Mouse (Mus musculus) C2C12 (cell line): ENCODE data around the gene Stat6.

Source experiments
- CEBPB ChIP-seq: IDR thresholded peaks from one replicate; pipeline ENCODE4 v1.6.1; 2011; ENCODE audit warnings: low read depth, mild to moderate bottlenecking, control low read depth, moderate library complexity
- CTCF ChIP-seq: IDR thresholded peaks from one replicate; pipeline ENCODE4 v1.5.1; 2011; ENCODE audit not compliant: control insufficient read depth, insufficient read depth, insufficient read length
- FOSL1 ChIP-seq: IDR thresholded peaks from one replicate; pipeline ENCODE4 v1.8.0; 2011; ENCODE audit warnings: mild to moderate bottlenecking, low read length; ENCODE audit not compliant: poor library complexity, insufficient read depth, severe bottlenecking
- MAX ChIP-seq: IDR thresholded peaks from one replicate; pipeline ENCODE4 v1.6.1; 2011; ENCODE audit warnings: mild to moderate bottlenecking, control low read depth
- MYOD1 ChIP-seq: IDR thresholded peaks from one replicate; pipeline ENCODE4 v1.6.1; 2011; ENCODE audit warnings: low read depth; ENCODE audit not compliant: control insufficient read depth, insufficient read length
- MYOG ChIP-seq: IDR thresholded peaks from one replicate; pipeline ENCODE4 v1.6.1; 2011; ENCODE audit not compliant: control insufficient read depth, insufficient read length; ENCODE audit errors: extremely low read depth
- USF1 ChIP-seq: IDR thresholded peaks from one replicate; pipeline ENCODE4 v1.6.1; 2011; ENCODE audit warnings: low read depth, mild to moderate bottlenecking, control low read depth, moderate library complexity

GRCm38 (mm10) chr10:127663590-127663989 is 20.8 kb downstream of the Stat6 start:
- no peak for TF ChIP-seq CTCF
- no peak for TF ChIP-seq CEBPB
- no peak for TF ChIP-seq MAX
- no peak for TF ChIP-seq MYOD1
- TF ChIP-seq USF1, result no peak
- no peak for TF ChIP-seq MYOG
- TF ChIP-seq FOSL1, result no peak
